Mouse (Mus musculus): ENCODE results near the gene Pou2f3. TPM values are rescaled to one million over a fixed set of nuclear protein-coding genes. Genes with fewer than 3 reads are reported as not detected.
A peak's percentile ranks its signal among the peaks of the same experiment; 100 is the strongest.

Gene Pou2f3
- polyA plus RNA-seq (2012; rRNA removed), result 0.07 and 0.10 TPM in 2 replicates

- WGBS, result 16% methylated on average over 13 of the region's 13 CpGs
- TF ChIP-seq POLR2A (IDR thresholded peaks at IDR 0.05; ENCODE audit: borderline replicate concordance, insufficient read depth, low read length), result no peak
- no peak for TF ChIP-seq CTCF (IDR thresholded peaks at IDR 0.05; ENCODE audit: borderline replicate concordance, insufficient read depth, low read depth, low read length)
- Histone ChIP-seq H3K27ac (ENCODE audit: insufficient read depth, low read length) (no peak within 1 kb of the TSS), H3K27me3 (ENCODE audit: control insufficient read depth, insufficient read depth, low read length) (peaks cover 4% of the 10 kb centered on the region; the same call in 1 of the 2 replicates), H3K4me3 (replicated peaks; ENCODE audit: insufficient read depth, low read depth, low read length) (no peak within 1 kb of the TSS), H3K4me1 (ENCODE audit: control insufficient read depth, insufficient read depth, low read length) (peaks cover 5% of the 10 kb centered on the region)
- DNase-seq, result peak in 1 of 2 experiments; percentile 24
These were observed at the start of gene Pou2f3 for GRCm38 (mm10) chr9:43210190-43210682. TSS of gene Pou2f3 (minus strand) at chr9:43210369.

- TF ChIP-seq POLR2A (IDR thresholded peaks at IDR 0.05; ENCODE audit: borderline replicate concordance, insufficient read depth, low read length) (no peak), CTCF (IDR thresholded peaks at IDR 0.05; ENCODE audit: borderline replicate concordance, insufficient read depth, low read depth, low read length) (no peak)
These were observed 43.1 kb upstream of the Pou2f3 start for GRCm38 (mm10) chr9:43253271-43253681.

GRCm38 (mm10) chr9:43252790-43253189 lies 42.6 kb upstream of the Pou2f3 start:
- no peaks in the 10 kb centered on the region; the same call in 1 of the 2 replicates for H3K27me3 ChIP-seq (ENCODE audit: control insufficient read depth, insufficient read depth, low read length)
- WGBS, result 76% methylated on average over 3 of the region's 3 CpGs
- no peak overlapping the region for H3K27ac ChIP-seq (ENCODE audit: insufficient read depth, low read length)

More at GRCm38 (mm10) chr9:43253271-43253681, 43.1 kb upstream of the Pou2f3 start:
- H3K4me3 ChIP-seq (replicated peaks; ENCODE audit: insufficient read depth, low read depth, low read length), result no peak overlapping the region
- DNase-seq, result no peak
- 49% methylated on average over 5 of the region's 5 CpGs for WGBS
- H3K27ac ChIP-seq (ENCODE audit: insufficient read depth, low read length), result no peak overlapping the region
- H3K4me1 ChIP-seq (ENCODE audit: control insufficient read depth, insufficient read depth, low read length), result no peaks in the 10 kb centered on the region
- H3K27me3 ChIP-seq (ENCODE audit: control insufficient read depth, insufficient read depth, low read length), result no peaks in the 10 kb centered on the region; the same call in 1 of the 2 replicates

DNA sequence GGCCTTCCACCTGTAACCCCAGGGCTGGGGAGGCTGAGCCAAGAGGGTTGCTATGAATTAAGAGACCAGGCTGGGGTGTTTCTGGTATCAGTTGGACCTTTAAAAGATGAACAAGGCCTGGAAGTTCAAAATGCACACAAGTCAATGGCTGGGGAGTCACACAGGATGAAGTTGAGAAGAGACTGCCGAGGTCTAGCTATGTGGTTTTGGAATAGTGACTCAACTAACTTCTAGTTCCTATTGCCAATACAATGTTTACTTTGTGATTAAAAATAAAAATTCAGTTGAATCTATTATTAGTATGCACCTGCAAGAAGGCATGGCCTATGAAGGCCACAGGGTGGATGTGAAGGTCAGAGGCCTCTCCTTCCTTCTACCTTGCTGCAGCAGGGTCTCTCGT lies 41.6 kb upstream of the Pou2f3 start:
- TF ChIP-seq POLR2A (IDR thresholded peaks at IDR 0.05; ENCODE audit: borderline replicate concordance, insufficient read depth, low read length) (no peak), CTCF (IDR thresholded peaks at IDR 0.05; ENCODE audit: borderline replicate concordance, insufficient read depth, low read depth, low read length) (no peak)
- Histone ChIP-seq H3K4me1 (ENCODE audit: control insufficient read depth, insufficient read depth, low read length) (no peaks in the 10 kb centered on the region), H3K27ac (ENCODE audit: insufficient read depth, low read length) (no peak overlapping the region), H3K27me3 (ENCODE audit: control insufficient read depth, insufficient read depth, low read length) (no peaks in the 10 kb centered on the region; the same call in 1 of the 2 replicates), H3K4me3 (replicated peaks; ENCODE audit: insufficient read depth, low read depth, low read length) (no peak overlapping the region)
- no peak for DNase-seq
- 85% methylated on average over 2 of the region's 2 CpGs for WGBS

More at GRCm38 (mm10) chr9:43252790-43253189, 42.6 kb upstream of the Pou2f3 start:
- Histone ChIP-seq H3K4me3 (replicated peaks; ENCODE audit: insufficient read depth, low read depth, low read length) (no peak overlapping the region), H3K4me1 (ENCODE audit: control insufficient read depth, insufficient read depth, low read length) (no peaks in the 10 kb centered on the region)
- no peak for TF ChIP-seq POLR2A (IDR thresholded peaks at IDR 0.05; ENCODE audit: borderline replicate concordance, insufficient read depth, low read length)
- TF ChIP-seq CTCF (IDR thresholded peaks at IDR 0.05; ENCODE audit: borderline replicate concordance, insufficient read depth, low read depth, low read length), result no peak
- DNase-seq, result no peak

GRCm38 (mm10) chr9:43246738-43247180 lies 36.6 kb upstream of the Pou2f3 start:
- TF ChIP-seq POLR2A (IDR thresholded peaks at IDR 0.05; ENCODE audit: borderline replicate concordance, insufficient read depth, low read length) (no peak), CTCF (IDR thresholded peaks at IDR 0.05; ENCODE audit: borderline replicate concordance, insufficient read depth, low read depth, low read length) (no peak)
- WGBS, result 68% methylated on average over 10 of the region's 10 CpGs
- H3K4me3 ChIP-seq (replicated peaks; ENCODE audit: insufficient read depth, low read depth, low read length), result no peak overlapping the region
- H3K27me3 ChIP-seq (ENCODE audit: control insufficient read depth, insufficient read depth, low read length), result no peaks in the 10 kb centered on the region; the same call in 1 of the 2 replicates
- DNase-seq, result no peak
- no peak overlapping the region for H3K27ac ChIP-seq (ENCODE audit: insufficient read depth, low read length)
- no peaks in the 10 kb centered on the region for H3K4me1 ChIP-seq (ENCODE audit: control insufficient read depth, insufficient read depth, low read length)

- H3K27me3 ChIP-seq (ENCODE audit: control insufficient read depth, insufficient read depth, low read length), result no peaks in the 10 kb centered on the region; the same call in 1 of the 2 replicates
- TF ChIP-seq CTCF (IDR thresholded peaks at IDR 0.05; ENCODE audit: borderline replicate concordance, insufficient read depth, low read depth, low read length), result no peak
- no peak for TF ChIP-seq POLR2A (IDR thresholded peaks at IDR 0.05; ENCODE audit: borderline replicate concordance, insufficient read depth, low read length)
- no peak for DNase-seq
- no peak overlapping the region for H3K4me3 ChIP-seq (replicated peaks; ENCODE audit: insufficient read depth, low read depth, low read length)
- H3K4me1 ChIP-seq (ENCODE audit: control insufficient read depth, insufficient read depth, low read length), result no peaks in the 10 kb centered on the region
- WGBS, result 51% methylated on average over 7 of the region's 7 CpGs
- no peak overlapping the region for H3K27ac ChIP-seq (ENCODE audit: insufficient read depth, low read length)
These were observed 35.8 kb upstream of the Pou2f3 start for GRCm38 (mm10) chr9:43245801-43246570.

DNA sequence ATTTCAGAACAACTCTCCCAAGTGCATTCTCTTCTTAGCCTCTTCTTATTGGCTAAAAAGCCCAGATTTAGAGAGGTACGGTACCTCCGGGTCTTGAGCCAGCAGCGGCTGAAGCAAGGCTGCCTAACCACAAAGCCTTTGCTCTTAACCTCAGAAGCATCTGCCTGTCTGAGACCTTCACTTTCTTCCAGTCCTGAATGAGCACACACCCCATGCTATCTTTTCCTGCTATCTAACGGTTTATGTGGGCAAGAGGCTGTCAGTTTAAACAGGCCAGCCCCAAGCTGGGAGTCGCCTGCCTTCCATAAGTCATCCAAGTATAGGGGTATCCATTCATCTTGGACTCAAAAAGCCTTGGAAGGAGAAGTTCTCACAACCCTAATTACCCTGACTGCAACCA lies 32.3 kb upstream of the Pou2f3 start:
- no peak overlapping the region for H3K4me3 ChIP-seq (replicated peaks; ENCODE audit: insufficient read depth, low read depth, low read length)
- H3K27me3 ChIP-seq (ENCODE audit: control insufficient read depth, insufficient read depth, low read length), result 0 out of 2 replicates have a peak, but pooled peaks cover 2% of the 10 kb centered on the region
- no peak for TF ChIP-seq CTCF (IDR thresholded peaks at IDR 0.05; ENCODE audit: borderline replicate concordance, insufficient read depth, low read depth, low read length)
- TF ChIP-seq POLR2A (IDR thresholded peaks at IDR 0.05; ENCODE audit: borderline replicate concordance, insufficient read depth, low read length), result no peak
- DNase-seq, result no peak
- no peak overlapping the region for H3K27ac ChIP-seq (ENCODE audit: insufficient read depth, low read length)
- WGBS, result 89% methylated on average over 5 of the region's 5 CpGs
- H3K4me1 ChIP-seq (ENCODE audit: control insufficient read depth, insufficient read depth, low read length), result no peaks in the 10 kb centered on the region

Data from cerebellum, adult 2 months (tissue).